Mouse (Mus musculus) embryonic facial prominence, embryonic 12.5 days (tissue): ENCODE measurements around the gene Cox14. TPM values are rescaled to one million over a fixed set of nuclear protein-coding genes. Genes with fewer than 3 reads are reported as not detected.

ENCODE experiments used
- ATAC-seq: fragments of 200-750 bp; cut with Nextera tagmentation; 2 replicates; pipeline ENCODE4 v1.8.0; 2017; ENCODE audit not compliant: insufficient number of reproducible peaks, insufficient read depth, low FRiP score, low TSS enrichment
- H3K27ac ChIP-seq: fragments of 300-500 bp; sonication (generic); 2 replicates; pipeline ENCODE4 v1.5.1; 2016; ENCODE audit warnings: mild to moderate bottlenecking
- H3K27me3 ChIP-seq: fragments of 300-500 bp; sonication (generic); 2 replicates; pipeline ENCODE4 v1.6.1; 2016; ENCODE audit warnings: mild to moderate bottlenecking, moderate library complexity
- H3K36me3 ChIP-seq: fragments of 300-500 bp; sonication (generic); 2 replicates; pipeline ENCODE4 v1.6.1; 2016; ENCODE audit warnings: mild to moderate bottlenecking
- H3K4me1 ChIP-seq: fragments of 300-500 bp; sonication (generic); 2 replicates; pipeline ENCODE4 v1.6.1; 2016
- H3K4me2 ChIP-seq: fragments of 300-500 bp; sonication (generic); replicated peaks from 2 replicates; pipeline ENCODE4 v1.6.1; 2016; ENCODE audit warnings: mild to moderate bottlenecking, moderate library complexity
- H3K4me3 ChIP-seq: fragments of 300-500 bp; sonication (generic); 2 replicates; pipeline ENCODE4 v1.5.1; 2016; ENCODE audit warnings: mild to moderate bottlenecking
- H3K9ac ChIP-seq: fragments of 300-500 bp; sonication (generic); 2 replicates; pipeline ENCODE4 v1.6.1; 2016; ENCODE audit warnings: mild to moderate bottlenecking, moderate library complexity
- H3K9me3 ChIP-seq: fragments of 300-500 bp; sonication (generic); 2 replicates; pipeline ENCODE4 v1.6.1; 2016; ENCODE audit warnings: mild to moderate bottlenecking, moderate library complexity
- WGBS: fragments of 180-500 bp; shearing (Covaris S2); methylation state at CpG from one replicate; pipeline ENCODE4 v1.1.7; 2016; 5-methylcytosine and 5-hydroxymethylcytosine counted together
- polyA plus RNA-seq: library from polyadenylated mRNA; unstranded; fragments of >200 nt; fragmentation: Nextera tagmentation; extraction: Ambion mirVana; gene quantifications from 2 replicates; pipeline ENCODE4 v1.2.1, GENCODE M21; 2016

The Cox14 gene
- polyA plus RNA-seq, 1 experiment from 2014 or later, result 148 TPM

DNA sequence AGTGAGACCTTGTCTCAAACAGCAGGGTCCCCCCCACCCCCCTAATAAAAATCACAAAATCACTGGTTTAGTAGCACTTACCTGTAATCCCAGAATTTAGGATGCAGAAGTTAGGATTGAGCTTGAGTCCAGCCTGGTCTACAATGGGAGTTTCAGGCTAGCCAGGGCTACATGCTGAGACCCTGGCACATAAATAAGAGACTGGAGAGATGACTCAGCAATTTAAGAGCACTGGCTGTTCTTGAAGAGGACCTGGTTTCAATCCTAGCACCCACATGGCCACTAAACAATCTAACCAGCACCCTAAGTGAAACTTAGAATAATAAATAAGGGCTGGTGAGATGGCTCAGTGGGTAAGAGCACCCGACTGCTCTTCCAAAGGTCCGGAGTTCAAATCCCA lies 5.7 kb downstream of the Cox14 start:
- Histone ChIP-seq H3K27me3 (no peaks in the 10 kb centered on the region), H3K9ac (no peak overlapping the region), H3K36me3 (peaks cover 58% of the 10 kb centered on the region), H3K4me1 (peaks cover 6% of the 10 kb centered on the region), H3K27ac (no peak overlapping the region), H3K4me3 (no peak overlapping the region), H3K4me2 (no peak overlapping the region), H3K9me3 (no peaks in the 10 kb centered on the region)
- WGBS, result 97% methylated on average over 2 of the region's 2 CpGs
- no peak for ATAC-seq

DNA sequence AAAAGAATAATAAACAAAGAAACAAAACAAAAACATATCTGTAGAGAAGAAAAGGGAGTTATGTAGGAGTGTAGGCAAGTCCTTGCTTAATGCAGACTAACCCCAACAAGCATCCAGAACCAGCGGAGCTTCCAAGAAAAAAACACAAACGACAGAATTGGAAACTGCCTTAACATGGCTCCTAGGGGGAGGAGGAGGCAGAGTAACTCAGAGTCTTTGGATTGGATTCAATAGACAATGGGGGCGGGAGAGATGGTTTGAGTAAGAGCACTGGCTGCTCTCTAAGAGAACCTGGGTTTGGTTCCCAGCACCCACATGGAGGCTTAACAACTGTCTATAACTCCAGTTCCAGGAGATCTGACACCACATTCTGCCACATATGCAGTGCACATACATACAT lies 6.3 kb downstream of the Cox14 start:
- 87% methylated on average over 3 of the region's 3 CpGs for WGBS
- no peak for ATAC-seq
- peaks cover 63% of the 10 kb centered on the region for H3K36me3 ChIP-seq

DNA sequence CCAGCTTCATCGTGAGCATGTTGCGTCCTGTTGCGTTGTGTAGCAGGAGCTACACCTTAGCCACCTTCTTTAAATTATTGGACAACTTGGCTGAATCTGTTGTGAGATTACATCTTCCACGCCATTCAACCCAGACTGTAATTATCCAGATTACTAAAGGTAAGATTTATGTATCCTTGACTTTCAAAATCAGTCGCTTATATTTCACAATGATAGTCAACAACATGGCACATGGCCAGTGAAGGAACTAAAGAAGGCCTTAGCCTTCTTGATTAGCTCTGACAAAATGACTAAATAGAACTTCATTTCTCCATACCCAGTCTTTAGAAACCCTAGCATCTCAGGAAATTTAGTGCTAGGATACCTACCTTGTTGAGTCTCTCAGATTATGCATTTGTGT lies 7.8 kb downstream of the Cox14 start:
- no peak overlapping the region for H3K9ac ChIP-seq
- no peaks in the 10 kb centered on the region for H3K27me3 ChIP-seq
- H3K4me2 ChIP-seq, result no peak overlapping the region
- H3K9me3 ChIP-seq, result no peaks in the 10 kb centered on the region
- 93% methylated on average over 5 of the region's 5 CpGs for WGBS
- no peak overlapping the region for H3K27ac ChIP-seq
- no peaks in the 10 kb centered on the region for H3K4me1 ChIP-seq
- H3K36me3 ChIP-seq, result peaks cover 65% of the 10 kb centered on the region
- ATAC-seq, result no peak
- no peak overlapping the region for H3K4me3 ChIP-seq

More for the DNA sequence above, 6.3 kb downstream of the Cox14 start:
- H3K27ac ChIP-seq, result no peak overlapping the region
- H3K9me3 ChIP-seq, result no peaks in the 10 kb centered on the region
- H3K4me3 ChIP-seq, result no peak overlapping the region
- H3K4me1 ChIP-seq, result peaks cover under 1% of the 10 kb centered on the region; the same call in 1 of the 2 replicates
- H3K4me2 ChIP-seq, result no peak overlapping the region
- H3K9ac ChIP-seq, result no peak overlapping the region
- no peaks in the 10 kb centered on the region for H3K27me3 ChIP-seq

DNA sequence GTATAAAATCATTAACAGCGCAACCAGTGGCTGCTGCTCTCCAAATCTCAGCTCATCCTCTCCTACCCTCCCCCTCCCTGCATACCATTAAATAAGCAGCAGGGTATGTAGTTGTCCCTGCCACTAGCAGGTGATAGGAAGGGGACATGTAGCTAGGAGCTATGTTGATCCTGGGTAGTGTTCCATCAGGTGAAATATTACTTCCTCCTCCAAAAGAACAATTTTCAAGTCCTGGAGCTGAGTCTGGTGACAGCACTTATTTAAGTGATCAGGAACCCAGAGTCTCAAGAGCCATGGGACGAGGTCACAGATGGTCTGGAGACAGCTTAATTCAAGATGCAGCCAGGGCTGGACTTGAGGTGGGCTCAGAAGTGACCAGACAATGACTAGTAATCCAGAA lies 10.2 kb downstream of the Cox14 start:
- Histone ChIP-seq H3K4me1 (no peaks in the 10 kb centered on the region), H3K9me3 (no peaks in the 10 kb centered on the region), H3K27me3 (no peaks in the 10 kb centered on the region), H3K9ac (no peak overlapping the region), H3K4me3 (no peak overlapping the region), H3K4me2 (no peak overlapping the region), H3K36me3 (peaks cover 73% of the 10 kb centered on the region), H3K27ac (no peak overlapping the region)
- WGBS, result 91% methylated on average over 2 of the region's 2 CpGs
- ATAC-seq, result no peak

DNA sequence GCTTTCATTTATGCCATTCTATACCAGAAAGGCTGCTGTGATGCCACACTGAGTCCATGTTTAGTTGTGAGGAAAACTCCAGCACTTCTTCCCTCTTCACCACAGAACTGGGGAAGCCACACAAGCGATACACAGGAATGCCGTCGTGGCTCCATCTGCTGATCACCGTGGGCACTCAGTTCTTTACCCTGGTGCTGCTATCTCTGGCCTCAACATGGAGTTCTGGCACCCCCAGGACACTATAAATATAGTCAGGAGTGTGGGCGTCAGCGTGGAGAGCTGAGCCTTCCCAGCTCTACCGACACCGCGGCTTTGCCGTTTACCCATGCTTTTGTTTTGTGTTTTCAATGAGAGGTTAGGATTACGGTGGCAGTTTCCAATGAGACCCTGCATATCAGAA lies 11.3 kb downstream of the Cox14 start:
- no peak overlapping the region for H3K4me2 ChIP-seq
- H3K4me1 ChIP-seq, result no peaks in the 10 kb centered on the region
- H3K27me3 ChIP-seq, result no peaks in the 10 kb centered on the region
- no peak overlapping the region for H3K9ac ChIP-seq
- H3K27ac ChIP-seq, result no peak overlapping the region
- H3K4me3 ChIP-seq, result no peak overlapping the region
- ATAC-seq, result no peak
- WGBS, result 91% methylated on average over 11 of the region's 11 CpGs
- no peaks in the 10 kb centered on the region for H3K9me3 ChIP-seq
- peaks cover 81% of the 10 kb centered on the region for H3K36me3 ChIP-seq

DNA sequence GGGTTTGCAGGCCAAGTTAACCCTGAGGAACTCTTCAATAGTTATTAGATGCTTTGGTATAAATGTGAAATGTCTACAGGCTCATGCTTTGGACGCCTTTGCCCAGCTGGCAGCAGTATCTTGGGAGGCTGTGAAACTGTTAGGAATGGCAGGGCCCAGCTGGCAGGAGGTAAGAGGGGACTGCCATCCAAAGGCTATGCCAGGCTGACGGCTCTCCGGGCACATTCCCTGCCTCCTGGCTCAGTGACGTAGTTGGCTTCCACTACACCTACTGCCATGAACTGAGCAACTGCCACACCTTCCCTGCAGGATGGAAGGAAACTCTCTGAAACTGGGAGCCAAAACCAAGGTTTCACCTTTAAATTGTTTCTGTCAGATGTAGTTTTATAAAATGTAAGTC lies 14.8 kb downstream of the Cox14 start:
- H3K9me3 ChIP-seq, result no peaks in the 10 kb centered on the region
- no peak overlapping the region for H3K9ac ChIP-seq
- H3K36me3 ChIP-seq, result peaks cover 85% of the 10 kb centered on the region
- H3K4me1 ChIP-seq, result no peaks in the 10 kb centered on the region
- H3K27ac ChIP-seq, result no peak overlapping the region
- no peak overlapping the region for H3K4me2 ChIP-seq
- 92% methylated on average over 4 of the region's 4 CpGs for WGBS
- no peak overlapping the region for H3K4me3 ChIP-seq
- ATAC-seq, result no peak
- H3K27me3 ChIP-seq, result no peaks in the 10 kb centered on the region

DNA sequence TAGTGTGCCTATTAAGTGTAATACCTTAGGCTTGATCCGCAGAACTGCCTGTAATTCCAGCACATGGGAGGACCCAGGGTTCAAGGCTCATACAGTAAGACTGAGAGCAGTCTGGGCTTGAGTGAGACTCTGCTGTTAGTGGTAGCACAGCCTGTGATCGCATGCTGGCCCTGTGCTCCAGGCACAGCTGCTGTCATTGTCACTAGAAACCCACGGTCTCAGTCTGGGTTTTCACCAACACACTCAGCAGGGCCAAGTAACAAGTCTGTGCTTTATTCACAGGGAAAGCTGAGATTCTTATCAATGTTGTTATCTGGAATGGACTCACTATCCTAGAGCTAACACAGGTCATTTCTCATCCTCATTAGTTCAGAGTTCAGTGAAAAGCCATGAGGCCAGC lies 28.8 kb downstream of the Cox14 start:
- Histone ChIP-seq H3K9me3 (no peaks in the 10 kb centered on the region), H3K4me3 (no peak overlapping the region), H3K36me3 (peaks cover 8% of the 10 kb centered on the region; the same call in 1 of the 2 replicates), H3K4me2 (no peak overlapping the region), H3K9ac (no peak overlapping the region), H3K27ac (no peak overlapping the region), H3K4me1 (no peaks in the 10 kb centered on the region), H3K27me3 (no peaks in the 10 kb centered on the region)
- ATAC-seq, result no peak
- WGBS, result 87% methylated on average over 3 of the region's 3 CpGs

DNA sequence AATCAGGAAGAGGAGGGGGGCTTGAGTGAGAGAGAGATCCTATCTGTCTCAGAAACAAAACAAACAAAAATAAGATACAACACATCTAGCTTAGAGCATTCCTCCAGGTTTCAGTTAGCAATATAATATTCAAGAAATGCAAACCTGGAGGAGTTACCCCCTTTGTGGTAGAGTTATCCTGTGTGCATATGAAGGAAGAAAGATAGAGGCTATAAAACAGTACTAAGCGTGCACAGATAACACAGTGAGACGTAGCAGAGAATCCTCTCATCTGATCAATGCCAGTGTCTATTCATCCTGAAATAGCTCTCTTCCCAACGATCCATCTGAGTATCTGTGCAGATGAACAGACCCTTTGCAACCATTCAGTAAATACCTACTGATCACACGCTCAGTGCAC lies 42.0 kb downstream of the Cox14 start:
- peaks cover 6% of the 10 kb centered on the region; the same call in 1 of the 2 replicates for H3K4me1 ChIP-seq
- no peak overlapping the region for H3K27ac ChIP-seq
- no peak overlapping the region for H3K4me2 ChIP-seq
- peaks cover 6% of the 10 kb centered on the region; the same call in 1 of the 2 replicates for H3K36me3 ChIP-seq
- WGBS, result 89% methylated on average over 4 of the region's 4 CpGs
- no peaks in the 10 kb centered on the region for H3K9me3 ChIP-seq
- H3K27me3 ChIP-seq, result no peaks in the 10 kb centered on the region
- H3K4me3 ChIP-seq, result no peak overlapping the region
- ATAC-seq, result no peak
- H3K9ac ChIP-seq, result no peak overlapping the region

DNA sequence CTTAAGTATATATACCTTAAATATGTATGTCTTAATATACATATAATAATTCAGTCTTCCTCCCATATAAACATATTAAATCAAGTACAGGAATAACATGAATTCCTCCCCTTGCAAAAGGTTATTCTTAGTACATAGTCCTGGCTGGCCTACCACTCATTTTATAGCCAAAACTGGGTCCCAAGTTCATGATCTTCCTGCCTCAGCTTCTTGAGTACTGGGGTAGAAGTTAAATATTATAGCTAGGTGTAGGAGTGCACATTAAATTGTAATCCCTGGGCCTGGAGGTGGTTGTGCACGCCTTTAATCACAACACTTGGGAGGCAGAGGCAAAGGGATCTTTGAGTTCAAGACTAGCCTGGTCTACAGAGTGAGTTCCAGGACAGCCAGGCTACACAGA lies 43.3 kb downstream of the Cox14 start:
- Histone ChIP-seq H3K36me3 (peaks cover 6% of the 10 kb centered on the region; the same call in 1 of the 2 replicates), H3K27ac (no peak overlapping the region), H3K4me2 (no peak overlapping the region), H3K9me3 (no peaks in the 10 kb centered on the region), H3K9ac (no peak overlapping the region), H3K4me1 (peaks cover 9% of the 10 kb centered on the region; the same call in 1 of the 2 replicates), H3K4me3 (no peak overlapping the region), H3K27me3 (no peaks in the 10 kb centered on the region)
- ATAC-seq, result no peak
- 90% methylated on average over 1 of the region's 1 CpGs for WGBS

DNA sequence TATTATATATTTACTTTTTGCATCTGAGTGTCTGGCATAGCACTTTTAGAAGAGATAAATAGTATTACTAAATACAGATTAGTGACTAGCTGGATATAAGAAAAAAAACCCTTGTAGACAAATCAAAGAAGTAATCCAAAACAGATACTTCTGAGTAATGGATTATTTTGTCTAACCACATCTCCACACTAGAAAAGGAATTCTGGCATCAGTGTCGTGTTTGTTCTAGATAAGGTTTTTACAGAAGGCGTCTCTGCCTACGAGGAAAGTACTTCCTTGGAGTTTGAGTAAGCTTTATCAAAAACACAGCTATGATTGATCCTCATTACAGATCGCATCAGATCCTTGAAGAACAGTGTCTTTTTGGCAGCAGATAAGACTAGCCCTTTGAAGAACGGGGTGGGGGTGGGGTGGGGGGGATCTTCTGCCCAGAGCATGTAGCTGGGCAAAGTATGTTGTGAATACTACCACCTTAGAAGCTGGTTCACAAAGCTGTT lies 45.6 kb downstream of the Cox14 start:
- Histone ChIP-seq H3K9me3 (no peaks in the 10 kb centered on the region), H3K4me3 (peak overlapping the region; percentile 87), H3K36me3 (no peaks in the 10 kb centered on the region), H3K4me1 (peaks cover 9% of the 10 kb centered on the region; the same call in 1 of the 2 replicates), H3K27me3 (no peaks in the 10 kb centered on the region), H3K4me2 (peak overlapping the region; percentile 83), H3K9ac (peak overlapping the region; percentile 89), H3K27ac (peak overlapping the region; percentile 97)
- ATAC-seq, result no peak
- WGBS, result 25% methylated on average over 5 of the region's 5 CpGs

DNA sequence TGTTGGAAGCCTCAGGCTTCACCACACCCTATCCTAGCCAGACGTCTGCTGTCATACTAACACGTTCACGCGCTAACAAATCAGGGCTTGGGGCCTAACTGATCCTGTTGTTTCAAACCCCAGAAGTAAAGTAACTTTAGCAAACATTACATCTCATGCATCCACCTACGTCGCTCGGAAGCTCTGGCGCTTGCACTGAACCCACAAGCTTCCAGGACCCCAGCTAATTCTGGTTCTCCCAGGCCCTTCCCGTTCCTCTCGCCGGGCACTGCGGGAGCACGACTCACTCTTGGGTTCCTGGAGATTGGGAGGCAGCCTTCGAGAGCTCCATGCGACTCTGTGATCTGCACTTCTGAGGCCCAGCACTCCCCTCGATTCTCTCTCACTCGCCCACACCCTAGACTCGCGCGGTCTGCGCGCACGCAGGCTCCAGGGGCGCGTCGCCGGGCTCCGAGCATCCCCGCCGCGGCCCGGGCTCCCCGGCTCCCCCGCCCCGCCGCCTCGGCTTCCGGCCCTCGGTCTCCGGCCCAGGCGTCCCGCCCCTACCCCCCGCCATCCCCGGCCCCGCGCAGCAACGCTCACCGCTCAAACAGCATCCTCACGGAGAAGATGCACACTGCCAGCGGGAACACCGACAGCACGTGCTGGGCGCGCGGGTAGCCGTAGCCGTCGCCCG lies 46.3 kb downstream of the Cox14 start:
- peak overlapping the region; percentile 83 for H3K4me2 ChIP-seq
- WGBS, result under 1% methylated on average over 59 of the region's 59 CpGs
- peak; percentile 75 for ATAC-seq

DNA sequence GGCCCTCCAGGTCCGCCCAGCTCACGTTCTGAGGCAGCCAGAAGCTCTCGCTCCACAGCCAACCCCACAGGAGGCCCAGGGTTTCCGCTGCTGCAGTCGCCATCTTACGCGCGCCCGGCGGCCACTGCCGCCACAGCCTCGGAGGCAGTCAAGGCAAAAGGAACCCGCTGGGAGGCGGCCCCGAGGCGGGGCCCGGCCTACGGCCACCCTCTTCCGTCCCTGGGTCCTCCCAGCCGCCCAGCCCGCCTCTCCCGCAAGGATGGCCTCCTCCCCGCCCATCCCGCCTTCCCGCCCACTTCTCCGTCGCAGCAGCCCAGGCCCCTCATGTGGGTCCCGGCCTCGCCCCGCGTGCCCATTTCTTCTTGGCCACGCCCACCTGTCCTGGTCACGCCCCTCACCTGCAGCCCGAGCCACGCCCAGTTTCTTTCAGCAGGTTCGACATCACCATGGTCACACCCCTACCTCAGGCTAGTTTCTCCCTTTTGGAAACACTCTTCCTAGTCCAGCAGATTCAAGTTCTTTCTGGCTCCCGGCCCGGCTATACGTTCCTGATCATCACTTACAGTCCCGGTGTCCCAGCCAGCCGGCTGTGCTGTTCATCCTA lies 47.0 kb downstream of the Cox14 start:
- ATAC-seq, result peak; percentile 88
- peak overlapping the region; percentile 83 for H3K4me2 ChIP-seq
- no peaks in the 10 kb centered on the region for H3K9me3 ChIP-seq
- H3K9ac ChIP-seq, result peak overlapping the region; percentile 89
- WGBS, result 0% methylated on average over 38 of the region's 41 CpGs
- no peaks in the 10 kb centered on the region for H3K36me3 ChIP-seq
- peaks cover 9% of the 10 kb centered on the region; the same call in 1 of the 2 replicates for H3K4me1 ChIP-seq
- H3K4me3 ChIP-seq, result peak overlapping the region; percentile 87
- no peaks in the 10 kb centered on the region for H3K27me3 ChIP-seq
- H3K27ac ChIP-seq, result peak overlapping the region; percentile 97

More for the DNA sequence above, 46.3 kb downstream of the Cox14 start:
- Histone ChIP-seq H3K27me3 (no peaks in the 10 kb centered on the region), H3K4me1 (peaks cover 9% of the 10 kb centered on the region; the same call in 1 of the 2 replicates), H3K9me3 (no peaks in the 10 kb centered on the region), H3K9ac (peak overlapping the region; percentile 89), H3K36me3 (no peaks in the 10 kb centered on the region), H3K27ac (peak overlapping the region; percentile 97), H3K4me3 (peak overlapping the region; percentile 87)
